Mouse (Mus musculus): Measurements from ENCODE around the gene Atg3.

Atg3 gene

GRCm38 (mm10) chr16:45158522-45159388 is at the start of gene Atg3, which contains the start of gene Slc35a5:
Gene Atg3, plus strand, starts transcription at chr16:45158785.
Gene Slc35a5, minus strand, starts transcription at chr16:45158706.
- DNase-seq (ENCODE audit: low spot score): peak; percentile 96

GRCm38 (mm10) chr16:45110498-45110897 is 48.1 kb upstream of the Atg3 start:
- DNase-seq (ENCODE audit: low spot score): peak; percentile 85

- DNase-seq (ENCODE audit: low spot score): no peak
These were observed 41.4 kb upstream of the Atg3 start for GRCm38 (mm10) chr16:45117200-45117599.

GRCm38 (mm10) chr16:45118760-45119159 is 39.8 kb upstream of the Atg3 start:
- no peak for DNase-seq (ENCODE audit: low spot score)

- DNase-seq (ENCODE audit: low spot score): peak; percentile 58
These were observed 37.6 kb upstream of the Atg3 start for GRCm38 (mm10) chr16:45120844-45121425.

GRCm38 (mm10) chr16:45122571-45122970 is 36.0 kb upstream of the Atg3 start:
- no peak for DNase-seq (ENCODE audit: low spot score)

DNA sequence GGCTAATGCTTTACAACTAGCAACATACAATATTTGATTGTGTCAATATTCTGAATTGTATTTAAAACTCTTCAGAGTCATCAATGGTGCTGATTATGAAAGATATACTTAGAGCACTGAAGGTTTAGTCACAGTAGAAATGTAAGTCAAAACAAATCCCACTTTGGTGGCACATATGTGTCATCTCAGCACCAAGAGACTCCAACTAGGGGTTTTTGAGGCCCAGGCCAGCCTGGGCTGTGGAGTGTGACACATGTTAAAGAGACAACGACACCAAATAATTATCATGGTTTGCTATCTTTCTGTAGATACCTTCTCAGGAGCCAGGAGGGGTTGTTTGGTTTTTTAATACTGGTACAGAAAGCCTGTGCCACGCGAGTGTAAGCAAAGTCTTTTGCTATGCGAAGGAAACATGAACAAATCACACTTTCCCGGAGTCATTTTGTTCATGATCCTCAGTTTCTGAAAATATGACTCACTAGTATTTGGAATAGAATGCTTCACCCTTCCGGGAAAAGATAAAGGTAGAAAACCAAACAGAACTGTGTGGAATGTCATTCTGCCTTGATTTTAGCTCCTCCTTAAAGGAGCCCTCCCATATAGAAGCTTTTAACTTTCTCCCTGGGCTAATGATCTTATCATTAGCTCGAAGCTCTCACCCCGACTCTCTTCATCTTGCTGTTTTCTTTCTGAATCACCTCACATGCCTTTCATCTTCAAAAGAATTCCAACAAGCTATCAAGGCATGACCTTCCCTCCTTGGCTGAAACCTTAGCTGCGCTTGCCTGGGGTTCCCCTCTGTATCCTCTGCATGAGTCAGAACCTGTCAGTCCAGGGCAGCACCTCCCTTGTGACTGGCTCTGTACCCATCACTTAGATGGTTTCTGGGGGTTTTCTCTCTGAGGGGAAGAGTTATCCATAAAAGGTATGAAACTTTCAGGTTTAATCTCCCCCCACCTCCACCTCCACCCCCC is 34.1 kb upstream of the Atg3 start:
- DNase-seq (ENCODE audit: low spot score): no peak

DNA sequence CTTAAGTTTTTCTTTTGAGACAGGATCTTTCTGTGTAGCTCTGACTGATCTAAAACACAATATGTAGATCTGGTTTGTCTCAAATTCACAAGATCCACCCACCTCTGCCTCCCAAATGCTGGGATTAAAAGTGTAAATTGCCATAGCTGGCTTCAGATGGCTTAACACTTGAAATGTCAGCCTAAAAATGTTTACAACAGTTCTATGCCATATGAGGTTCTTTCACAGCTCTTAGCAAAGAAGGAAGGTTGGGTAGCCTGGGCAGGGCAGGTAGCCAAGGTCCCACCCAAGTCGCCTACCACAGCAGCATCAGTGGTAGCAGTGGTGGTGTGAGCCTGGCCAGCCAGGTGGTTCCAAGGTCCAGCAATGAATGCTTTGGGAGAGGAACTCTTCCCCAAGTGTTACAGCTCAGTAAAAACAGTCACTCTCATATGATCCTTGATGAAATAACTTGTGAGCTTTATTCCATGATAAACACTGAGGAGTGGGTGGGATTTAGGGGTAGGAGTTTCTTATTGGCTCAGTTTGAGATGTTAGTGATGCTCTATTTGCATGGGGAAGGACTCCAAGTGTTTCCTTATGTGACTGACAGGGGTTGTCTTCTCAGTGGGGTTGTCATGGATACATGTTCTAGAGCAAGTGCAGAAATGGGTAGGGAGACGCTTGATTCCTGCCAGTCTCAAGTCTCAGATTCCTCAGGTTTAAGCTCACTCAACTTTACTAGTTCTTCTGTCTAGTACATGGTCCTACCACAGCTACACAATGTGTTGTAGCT is 30.5 kb upstream of the Atg3 start:
- DNase-seq (ENCODE audit: low spot score): no peak

- DNase-seq (ENCODE audit: low spot score): no peak
These were observed 16.9 kb upstream of the Atg3 start for GRCm38 (mm10) chr16:45141711-45142110.

DNA sequence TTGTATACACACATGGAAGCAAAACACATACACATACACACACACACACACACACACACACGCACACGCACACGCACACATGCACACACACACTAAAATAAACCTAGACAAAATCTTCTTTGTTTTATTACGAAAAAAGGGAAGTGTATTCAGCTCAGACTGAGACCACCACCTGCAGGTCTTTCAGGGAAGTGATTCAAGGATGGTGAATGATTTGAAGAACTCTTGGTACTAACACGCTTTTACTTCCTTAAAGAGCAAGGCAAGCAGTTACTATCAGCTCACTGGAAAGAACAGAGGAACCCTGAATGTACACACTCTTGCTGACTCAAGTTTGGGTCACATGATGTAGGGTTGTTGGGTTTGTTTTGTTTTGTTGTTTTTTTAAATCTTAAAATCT is 16.0 kb upstream of the Atg3 start:
- DNase-seq (ENCODE audit: low spot score): no peak

- no peak for DNase-seq (ENCODE audit: low spot score)
These were observed 13.5 kb upstream of the Atg3 start for GRCm38 (mm10) chr16:45145119-45145518.

GRCm38 (mm10) chr16:45148488-45149082 is 10.0 kb upstream of the Atg3 start:
- no peak for DNase-seq (ENCODE audit: low spot score)

GRCm38 (mm10) chr16:45154741-45155250 is 3.8 kb upstream of the Atg3 start:
- no peak for DNase-seq (ENCODE audit: low spot score)

DNA sequence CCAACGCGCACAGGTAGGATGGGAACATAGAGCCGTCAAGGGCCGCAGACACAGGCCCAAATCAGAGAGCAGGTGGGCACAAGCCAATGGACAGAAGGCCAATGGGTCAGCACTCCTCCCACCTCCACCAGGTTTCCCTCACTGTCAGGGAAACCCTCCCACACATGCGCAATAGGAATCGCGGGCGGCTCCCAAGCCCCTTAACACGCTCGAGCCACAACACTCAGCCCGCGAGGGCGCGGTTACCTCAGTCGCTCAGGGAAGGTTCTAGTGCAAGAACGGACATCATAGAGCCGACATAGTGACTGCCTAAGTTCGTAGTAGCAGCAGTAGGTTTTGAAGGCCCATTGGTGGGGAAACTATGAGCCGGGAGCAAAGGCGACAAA is 456 bp upstream of the Atg3 start:
- DNase-seq (ENCODE audit: low spot score): peak; percentile 76

DNA sequence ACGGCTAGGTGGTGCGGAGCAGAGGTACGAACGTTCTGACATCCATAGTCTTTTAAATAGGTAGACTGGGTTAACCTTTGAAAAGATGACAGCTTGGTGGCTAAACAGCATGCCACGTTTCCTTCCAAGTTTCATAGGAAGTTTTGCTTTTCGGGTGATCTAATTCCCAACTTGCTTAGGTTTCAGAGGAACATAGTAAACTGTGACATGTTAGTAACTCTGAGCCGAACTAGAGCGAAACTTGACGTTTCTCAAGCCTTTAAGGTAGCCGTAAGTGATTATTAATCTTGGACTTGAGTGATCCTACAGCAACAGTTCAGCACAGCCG is 768 bp downstream of the Atg3 start:
- DNase-seq (ENCODE audit: low spot score): no peak

GRCm38 (mm10) chr16:45178552-45178951 is 20.0 kb downstream of the Atg3 start:
- DNase-seq (ENCODE audit: low spot score): no peak

GRCm38 (mm10) chr16:45181824-45182223 is 23.2 kb downstream of the Atg3 start:
- DNase-seq (ENCODE audit: low spot score): no peak

DNA sequence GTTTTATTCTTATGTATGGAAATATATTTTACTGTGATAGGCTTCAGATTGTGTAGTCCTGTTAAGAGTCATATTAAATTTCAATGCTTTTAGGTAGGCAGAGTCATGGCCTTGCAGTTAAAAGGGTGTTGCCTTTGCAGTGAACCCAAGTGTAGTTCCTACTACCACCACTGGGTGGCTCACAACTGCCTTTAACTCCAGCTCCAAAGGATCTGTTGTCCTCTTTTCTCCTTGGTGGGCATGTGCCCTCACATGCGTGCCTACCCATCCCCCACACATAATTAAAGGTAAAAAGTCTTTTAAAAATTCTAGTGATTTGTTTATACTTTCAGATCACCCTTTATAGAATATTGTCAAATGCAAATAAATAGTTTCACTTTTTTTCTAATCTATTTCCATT is 34.0 kb downstream of the Atg3 start:
- DNase-seq (ENCODE audit: low spot score): peak; percentile 75

- DNase-seq (ENCODE audit: low spot score): peak; percentile 65
These were observed 38.2 kb downstream of the Atg3 start for GRCm38 (mm10) chr16:45196816-45197215.

- no peak for DNase-seq (ENCODE audit: low spot score)
These were observed 42.8 kb downstream of the Atg3 start for GRCm38 (mm10) chr16:45201395-45201794.

- no peak for DNase-seq (ENCODE audit: low spot score)
These were observed 45.9 kb downstream of the Atg3 start for GRCm38 (mm10) chr16:45204438-45204837.
